ENCODE assay signal across 8 mouse cellular contexts in the genomic region with DNA sequence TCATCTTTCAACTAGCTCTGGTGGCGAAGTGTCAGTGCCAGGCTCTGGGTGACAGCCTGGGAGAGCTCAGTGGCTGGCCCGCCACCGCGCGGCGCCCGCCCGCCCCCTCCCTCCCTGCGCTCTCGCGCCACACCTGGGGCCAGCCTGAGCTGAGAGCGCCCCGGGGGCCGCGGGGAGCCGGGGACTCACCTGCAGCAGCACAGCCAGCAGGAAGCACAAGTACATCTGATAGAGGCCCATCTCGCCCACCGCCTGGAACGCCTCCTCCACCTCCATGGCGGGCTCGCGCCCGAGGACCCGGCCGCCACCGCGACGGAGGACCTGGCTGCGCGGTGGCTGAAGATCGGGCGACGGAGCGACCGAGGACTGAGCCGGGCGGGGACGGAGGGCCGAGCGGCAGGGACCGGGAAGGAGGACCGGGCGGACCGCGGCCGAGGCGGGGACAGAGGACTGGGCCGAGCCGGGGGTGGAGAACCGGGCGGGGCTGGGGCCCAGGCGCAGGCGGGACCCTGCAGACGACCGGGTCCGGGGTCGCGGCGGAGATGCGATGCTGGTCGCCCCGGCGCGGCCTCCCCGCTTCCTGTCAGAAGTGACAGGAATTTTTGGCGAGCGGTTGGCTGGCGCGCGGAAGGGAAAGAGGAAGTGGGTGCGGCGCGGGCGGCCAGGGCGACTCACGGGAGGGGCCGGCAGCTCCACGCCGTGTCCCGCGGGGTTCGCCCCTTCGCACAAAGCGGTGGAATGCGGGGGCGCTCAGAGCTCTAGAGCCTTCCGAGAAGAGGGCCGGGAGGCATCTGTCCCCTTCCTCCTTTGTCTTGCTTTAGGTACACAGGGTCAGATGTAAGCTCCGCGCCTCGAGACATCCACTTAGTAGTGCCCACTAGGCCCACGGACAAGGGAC. TPM values are rescaled to one million over a fixed set of nuclear protein-coding genes. Genes with fewer than 3 reads are reported as not detected.
DNase-seq lines count a peak whose midpoint lies in the region; ATAC-seq and TF ChIP-seq lines count a peak whose summit lies in the region.

Slc22a15 (minus strand) TSS at position 611 of the 898 bp plus-strand sequence.

- peak within 1 kb of the TSS; percentile 85 for H3K27ac ChIP-seq in forebrain, postnatal 0 days (ENCODE audit: low read depth, low read length)

- peak within 1 kb of the TSS; percentile 86 for H3K4me3 ChIP-seq in E14TG2a.4 (replicated peaks; ENCODE audit: low read length)
- peak within 1 kb of the TSS; percentile 66 for H3K4me3 ChIP-seq in forebrain, postnatal 0 days (ENCODE audit: low read depth, low read length)

- peaks cover 50% of the 10 kb centered on the region for H3K27me3 ChIP-seq in E14TG2a.4 (ENCODE audit: insufficient read depth, low read length)
- no peaks in the 10 kb centered on the region for H3K27me3 ChIP-seq in forebrain, postnatal 0 days (ENCODE audit: insufficient read depth, low read length)

- no peaks in the 10 kb centered on the region for H3K36me3 ChIP-seq in E14TG2a.4 (ENCODE audit: insufficient read depth, low read length)
- no peaks in the 10 kb centered on the region for H3K36me3 ChIP-seq in forebrain, postnatal 0 days (ENCODE audit: insufficient read depth)

- DNase-seq in cerebellum, adult 11 months, result peak; percentile 69
- DNase-seq in forebrain, postnatal 0 days, result peak; percentile 68
- peak; percentile 82 for DNase-seq in heart, postnatal 4 days
- DNase-seq in layer of hippocampus, postnatal 10 days (ENCODE audit: low spot score in 2 of 2), result peak; percentile 53 to 69
- peak; percentile 82 for DNase-seq in lung, postnatal 25 days (ENCODE audit: low spot score)
- DNase-seq in ovary, postnatal 36 days (ENCODE audit: low spot score), result peak; percentile 62
- peak; percentile 78 for DNase-seq in thymus, postnatal 25 days

- 2% methylated on average over 79 of the region's 92 CpGs for WGBS in forebrain, postnatal 0 days

- peak within 1 kb of the TSS; percentile 94 for H3K9ac ChIP-seq in forebrain, postnatal 0 days

- peak within 1 kb of the TSS; percentile 67 for H3K4me2 ChIP-seq in forebrain, postnatal 0 days (ENCODE audit: low read depth)

- H3K4me1 ChIP-seq in E14TG2a.4 (replicated peaks; ENCODE audit: low read depth, low read length), result peaks cover 7% of the 10 kb centered on the region
- H3K4me1 ChIP-seq in forebrain, postnatal 0 days (ENCODE audit: insufficient read depth), result peaks cover 13% of the 10 kb centered on the region; the same call in 1 of the 2 replicates

- peak; percentile 87 for ATAC-seq in forebrain, postnatal 0 days

- TF ChIP-seq CTCF in E14TG2a.4 (conservative IDR thresholded peaks at IDR 0.05; ENCODE audit: low read length), result no peak
- TF ChIP-seq CTCF in forebrain, postnatal 0 days (IDR thresholded peaks at IDR 0.05; ENCODE audit: low read depth), result peak; percentile 3; the same call in 1 of the 2 replicates

- no peaks in the 10 kb centered on the region for H3K9me3 ChIP-seq in E14TG2a.4 (ENCODE audit: low read length)
- no peaks in the 10 kb centered on the region for H3K9me3 ChIP-seq in forebrain, postnatal 0 days (ENCODE audit: low read length)

RNA-seq across cellular contexts. Expression of gene Slc22a15, which starts in this region (rescaled TPM):
- 8.9 and 9.8 TPM in 2 replicates for total RNA-seq in forebrain, postnatal 0 days (2014; rRNA removed)
- polyA plus RNA-seq in forebrain, postnatal 0 days (2015; fragmentation: Nextera tagmentation; extraction: Ambion mirVana), result 3.6 and 5.3 TPM in 2 replicates
- 1 to 10 TPM; 8.4 to 8.8 TPM for total RNA-seq in heart, postnatal 4 days (2021)
- total RNA-seq in layer of hippocampus, postnatal 10 days (2021), result 10 to 100 TPM; 13.2 to 16.6 TPM

Comparison
In these comparisons a context has a peak if more than half of its experiments do, and no peak if none do; other contexts are left out.
1. Peak in every context shown above with its lines: DNase-seq, ATAC-seq, H3K4me3 ChIP-seq and H3K27ac ChIP-seq.